In genomic region chr6:143115505-143115904, GRCm38 (mm10) we compare ENCODE assay signal across 13 mouse cellular contexts. TPM values are rescaled to one million over a fixed set of nuclear protein-coding genes. Genes with fewer than 3 reads are reported as not detected.
DNase-seq lines count a peak whose midpoint lies in the region; ATAC-seq and TF ChIP-seq lines count a peak whose summit lies in the region.
"Had no signal": no experiment of that assay in that cellular context is flagged by ENCODE, and none has a peak within 500 bp of the region (broad histone marks: within the 10 kb centered on the region; RNA-seq: fewer than 3 reads in every experiment).

No protein-coding gene starts in this region.

- ATAC-seq in kidney, postnatal 0 days (replicated peaks; ENCODE audit: low FRiP score, low read depth), result 0 out of 2 replicates have a peak, but pooled peaks have one; percentile 25
- peak; percentile 16 for ATAC-seq in granulocyte monocyte progenitor cell, adult 5-6 weeks (replicated peaks; ENCODE audit: poor library complexity, severe bottlenecking)
- peak; percentile 29 for ATAC-seq in megakaryocyte, adult 5-6 weeks (ENCODE audit: poor library complexity, severe bottlenecking)
- ATAC-seq: midbrain, embryonic 16.5 days had no signal

- H3K27me3 ChIP-seq in kidney, postnatal 0 days (ENCODE audit: insufficient read depth, low read length), result no peaks in the 10 kb centered on the region
- no peaks in the 10 kb centered on the region for H3K27me3 ChIP-seq in ES-Bruce4 (ENCODE audit: control insufficient read depth, insufficient read depth, low read length, poor library complexity, severe bottlenecking)
- H3K27me3 ChIP-seq: hindbrain, embryonic 13.5 days; limb, embryonic 13.5 days had no signal

- H3K9me3 ChIP-seq in kidney, postnatal 0 days (replicated peaks; ENCODE audit: low read length), result no peaks in the 10 kb centered on the region
- H3K9me3 ChIP-seq in ES-Bruce4 (replicated peaks; ENCODE audit: control insufficient read depth, insufficient read depth, low read length, poor library complexity, severe bottlenecking), result no peaks in the 10 kb centered on the region
- H3K9me3 ChIP-seq: hindbrain, embryonic 13.5 days; limb, embryonic 13.5 days had no signal

- no peaks in the 10 kb centered on the region for H3K36me3 ChIP-seq in kidney, postnatal 0 days (ENCODE audit: insufficient read depth, low read length)
- H3K36me3 ChIP-seq in ES-Bruce4 (ENCODE audit: control insufficient read depth, insufficient read depth, low read length, poor library complexity, severe bottlenecking), result no peaks in the 10 kb centered on the region
- H3K36me3 ChIP-seq: hindbrain, embryonic 13.5 days; limb, embryonic 13.5 days had no signal

- TF ChIP-seq POLR2A in ES-Bruce4 (IDR thresholded peaks at IDR 0.05; ENCODE audit: insufficient read depth, low read length), result no peak

- H3K9ac ChIP-seq in kidney, postnatal 0 days (ENCODE audit: low read depth, low read length), result no peak overlapping the region
- H3K9ac ChIP-seq in ES-Bruce4 (ENCODE audit: low read depth, poor library complexity, severe bottlenecking), result no peak overlapping the region
- H3K9ac ChIP-seq: hindbrain, embryonic 13.5 days; limb, embryonic 13.5 days had no signal

- WGBS in kidney, postnatal 0 days, result 75% methylated on average over 5 of the region's 5 CpGs

- no peak for TF ChIP-seq CTCF in kidney, postnatal 0 days (IDR thresholded peaks at IDR 0.05; ENCODE audit: low read depth)
- TF ChIP-seq CTCF in ES-Bruce4 (IDR thresholded peaks at IDR 0.05; ENCODE audit: low read depth, low read length), result no peak

- no peak for DNase-seq in kidney, postnatal 0 days (ENCODE audit: low spot score)
- DNase-seq in kidney, postnatal 10 days, result no peak
- DNase-seq in adrenal gland, adult 2 months, result no peak
- DNase-seq in adrenal gland, adult (ENCODE audit: inconsistent age in 2 of 2, low spot score in 1 of 2), result no peak
- no peak for DNase-seq in layer of hippocampus, postnatal 25 days (ENCODE audit: extremely low spot score in 1 of 2, low spot score in 1 of 2)
- DNase-seq: cerebellum, adult 9-11 months; gastrocnemius, adult 2 months had no signal

- H3K4me1 ChIP-seq in kidney, postnatal 0 days (replicated peaks; ENCODE audit: insufficient read depth, low read length), result no peaks in the 10 kb centered on the region
- H3K4me1 ChIP-seq in ES-Bruce4 (ENCODE audit: control insufficient read depth, insufficient read depth, low read length), result peaks cover 12% of the 10 kb centered on the region
- H3K4me1 ChIP-seq: limb, embryonic 13.5 days had no signal

- TF ChIP-seq EP300 in ES-Bruce4 (IDR thresholded peaks at IDR 0.05; ENCODE audit: insufficient read depth, low read depth, low read length), result no peak

- H3K27ac ChIP-seq in kidney, postnatal 0 days, result no peak overlapping the region; the same call in 1 of the 2 replicates
- peak overlapping the region; percentile 70 for H3K27ac ChIP-seq in ES-Bruce4 (ENCODE audit: insufficient read depth, low read length)
- H3K27ac ChIP-seq: gastrocnemius, adult 2 months; hindbrain, embryonic 13.5 days; limb, embryonic 13.5 days had no signal

- no peak overlapping the region for H3K4me3 ChIP-seq in kidney, postnatal 0 days (replicated peaks; ENCODE audit: low read depth, low read length)
- no peak overlapping the region for H3K4me3 ChIP-seq in ES-Bruce4 (ENCODE audit: low read depth, low read length)
- H3K4me3 ChIP-seq: gastrocnemius, adult 2 months; hindbrain, embryonic 13.5 days; limb, embryonic 13.5 days had no signal

- no peak overlapping the region for H3K4me2 ChIP-seq in kidney, postnatal 0 days (ENCODE audit: low read length)
- H3K4me2 ChIP-seq: hindbrain, embryonic 13.5 days; limb, embryonic 13.5 days had no signal

RNA-seq across cellular contexts. Expression of gene C2cd5, which starts 15.6 kb away (rescaled TPM):
- polyA plus RNA-seq in kidney, postnatal 0 days (2015; fragmentation: Nextera tagmentation; extraction: Ambion mirVana), result 19.1 and 20.5 TPM in 2 replicates
- polyA plus RNA-seq in ES-Bruce4 (2011; ENCODE audit: insufficient read depth, insufficient read length, low read depth, missing spikeins), result 49.6 and 57.2 TPM in 2 replicates
- 80.3 and 105 TPM in 2 replicates for total RNA-seq in granulocyte monocyte progenitor cell, adult 5-6 weeks (2014; fragmentation: Nextera tagmentation)
- 50.8 and 51.8 TPM in 2 replicates for total RNA-seq in granulocyte monocyte progenitor cell, adult 5-6 weeks (2017)
- total RNA-seq in megakaryocyte, adult 5-6 weeks (2015), result 51.0 and 52.8 TPM in 2 replicates
- total RNA-seq in megakaryocyte, adult 5-6 weeks (2017), result 48.4 and 60.4 TPM in 2 replicates
- total RNA-seq in adrenal gland, adult 2 months (2021), result 10 to 100 TPM; 12.3 to 19.8 TPM
- polyA plus RNA-seq in adrenal gland, adult 2 months (2012; rRNA removed), result 5.3 and 5.9 TPM in 2 replicates
- total RNA-seq in layer of hippocampus, postnatal 25 days (2021), result 10 to 100 TPM; 76.5 to 92.8 TPM

RNA-seq across cellular contexts. Expression of gene Etnk1, which starts 51.5 kb away (rescaled TPM):
- 35.9 and 36.6 TPM in 2 replicates for polyA plus RNA-seq in kidney, postnatal 0 days (2015; fragmentation: Nextera tagmentation; extraction: Ambion mirVana)
- polyA plus RNA-seq in ES-Bruce4 (2011; ENCODE audit: insufficient read depth, insufficient read length, low read depth, missing spikeins), result 140 and 149 TPM in 2 replicates
- total RNA-seq in granulocyte monocyte progenitor cell, adult 5-6 weeks (2014; fragmentation: Nextera tagmentation), result 38.0 and 47.4 TPM in 2 replicates
- total RNA-seq in granulocyte monocyte progenitor cell, adult 5-6 weeks (2017), result 54.0 and 54.3 TPM in 2 replicates
- total RNA-seq in megakaryocyte, adult 5-6 weeks (2015), result 40.5 and 41.2 TPM in 2 replicates
- total RNA-seq in megakaryocyte, adult 5-6 weeks (2017), result 47.6 and 53.7 TPM in 2 replicates
- total RNA-seq in adrenal gland, adult 2 months (2021), result 10 to 100 TPM; 92.4 to 98.3 TPM
- 42.0 and 111 TPM in 2 replicates for polyA plus RNA-seq in adrenal gland, adult 2 months (2012; rRNA removed)
- 100 to 1,000 TPM; 157 to 170 TPM for total RNA-seq in layer of hippocampus, postnatal 25 days (2021)
